Mouse (Mus musculus) ES-CJ7 (cell line): ENCODE data around the gene Mup9.
"Not testable (repeated sequence)": the region's sequence is repeated elsewhere in the genome, so short reads cannot be mapped to it uniquely, and the experiment has no call there.

Experiments used
- DNase-seq: peaks from one replicate; pipeline ENCODE4 v3.0.0; 2011; ENCODE audit warnings: low read depth, low spot score

The Mup9 gene

DNA sequence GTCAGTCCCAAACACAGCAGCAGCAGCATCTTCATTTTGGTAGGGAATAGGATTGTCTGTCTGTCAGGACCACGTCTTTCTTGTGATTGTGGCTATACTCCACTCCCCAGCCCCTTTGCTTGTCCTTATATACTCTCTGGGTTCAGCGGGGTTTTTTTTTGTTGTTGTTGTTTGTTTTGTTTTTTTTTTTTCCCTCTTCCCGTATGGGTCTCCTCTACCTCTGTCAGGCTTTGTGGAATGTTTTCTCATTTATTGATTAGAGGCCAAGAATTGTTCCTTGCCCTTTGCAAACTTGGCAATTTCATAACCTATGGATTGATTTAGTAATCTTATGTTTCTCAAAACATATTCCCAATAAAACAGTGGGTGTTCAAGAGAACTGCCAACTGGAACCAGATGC, at the start of gene Mup9:
TSS of gene Mup9 (minus strand) at position 101 of the 400 bp plus-strand sequence.
- DNase-seq = not testable (repeated sequence)
